Mouse (Mus musculus) lung, postnatal 0 days (tissue): ENCODE data around the gene Rell1.

Experiments used
- CTCF ChIP-seq: IDR thresholded peaks from 2 replicates; pipeline ENCODE4 v1.5.1; 2016; ENCODE audit warnings: antibody characterized with exemption, mild to moderate bottlenecking
- EP300 ChIP-seq: IDR thresholded peaks from 2 replicates; pipeline ENCODE4 v1.6.1; 2016; ENCODE audit warnings: antibody characterized with exemption, mild to moderate bottlenecking, control low read depth

GRCm38 (mm10) chr5:63923305-63924025, 45.2 kb downstream of the Rell1 start:
- no peak for TF ChIP-seq EP300
- TF ChIP-seq CTCF: no peak
